Mouse (Mus musculus): ENCODE data around the gene Gins2. TPM values are rescaled to one million over a fixed set of nuclear protein-coding genes. Genes with fewer than 3 reads are reported as not detected.

Gins2 gene
- polyA plus RNA-seq, 1 experiment, result 26.9 TPM

GRCm38 (mm10) chr8:120565151-120565711, 23.9 kb downstream of the Gins2 start:
- TF ChIP-seq CTCF (IDR thresholded peaks at IDR 0.05; ENCODE audit: control insufficient read depth, insufficient read depth, insufficient replicate concordance, low read depth, low read length) (no peak), POLR2A (IDR thresholded peaks at IDR 0.05; ENCODE audit: control insufficient read depth, low read depth, low read length) (no peak)
- Histone ChIP-seq H3K4me3 (ENCODE audit: control insufficient read depth, low read depth, low read length) (no peak overlapping the region), H3K4me1 (ENCODE audit: control insufficient read depth, insufficient read depth, low read length) (peaks cover 3% of the 10 kb centered on the region; the same call in 1 of the 2 replicates), H3K27ac (ENCODE audit: control insufficient read depth, insufficient read depth, low read depth, low read length) (no peak overlapping the region), H3K27me3 (ENCODE audit: control insufficient read depth, insufficient read depth, low read length) (no peaks in the 10 kb centered on the region), H3K36me3 (ENCODE audit: control insufficient read depth, insufficient read depth, low read length) (peaks cover 1% of the 10 kb centered on the region; the same call in 1 of the 2 replicates)

GRCm38 (mm10) chr8:120563851-120564837, 25.0 kb downstream of the Gins2 start:
- TF ChIP-seq CTCF (IDR thresholded peaks at IDR 0.05; ENCODE audit: control insufficient read depth, insufficient read depth, insufficient replicate concordance, low read depth, low read length), result no peak
- no peak for TF ChIP-seq POLR2A (IDR thresholded peaks at IDR 0.05; ENCODE audit: control insufficient read depth, low read depth, low read length)
- Histone ChIP-seq H3K4me1 (ENCODE audit: control insufficient read depth, insufficient read depth, low read length) (peaks cover 3% of the 10 kb centered on the region; the same call in 1 of the 2 replicates), H3K4me3 (ENCODE audit: control insufficient read depth, low read depth, low read length) (no peak overlapping the region), H3K27me3 (ENCODE audit: control insufficient read depth, insufficient read depth, low read length) (no peaks in the 10 kb centered on the region), H3K36me3 (ENCODE audit: control insufficient read depth, insufficient read depth, low read length) (peaks cover 1% of the 10 kb centered on the region; the same call in 1 of the 2 replicates), H3K27ac (ENCODE audit: control insufficient read depth, insufficient read depth, low read depth, low read length) (no peak overlapping the region)

GRCm38 (mm10) chr8:120563348-120563724, 25.8 kb downstream of the Gins2 start:
- no peaks in the 10 kb centered on the region for H3K27me3 ChIP-seq (ENCODE audit: control insufficient read depth, insufficient read depth, low read length)
- H3K4me3 ChIP-seq (ENCODE audit: control insufficient read depth, low read depth, low read length), result no peak overlapping the region
- H3K36me3 ChIP-seq (ENCODE audit: control insufficient read depth, insufficient read depth, low read length), result peaks cover 1% of the 10 kb centered on the region; the same call in 1 of the 2 replicates
- H3K4me1 ChIP-seq (ENCODE audit: control insufficient read depth, insufficient read depth, low read length), result peaks cover 3% of the 10 kb centered on the region; the same call in 1 of the 2 replicates
- H3K27ac ChIP-seq (ENCODE audit: control insufficient read depth, insufficient read depth, low read depth, low read length), result no peak overlapping the region
- TF ChIP-seq POLR2A (IDR thresholded peaks at IDR 0.05; ENCODE audit: control insufficient read depth, low read depth, low read length) (no peak), CTCF (IDR thresholded peaks at IDR 0.05; ENCODE audit: control insufficient read depth, insufficient read depth, insufficient replicate concordance, low read depth, low read length) (no peak)

- Histone ChIP-seq H3K4me3 (ENCODE audit: control insufficient read depth, low read depth, low read length) (no peak overlapping the region), H3K27me3 (ENCODE audit: control insufficient read depth, insufficient read depth, low read length) (no peaks in the 10 kb centered on the region), H3K36me3 (ENCODE audit: control insufficient read depth, insufficient read depth, low read length) (no peaks in the 10 kb centered on the region), H3K27ac (ENCODE audit: control insufficient read depth, insufficient read depth, low read depth, low read length) (no peak overlapping the region), H3K4me1 (ENCODE audit: control insufficient read depth, insufficient read depth, low read length) (peaks cover 5% of the 10 kb centered on the region)
- TF ChIP-seq CTCF (IDR thresholded peaks at IDR 0.05; ENCODE audit: control insufficient read depth, insufficient read depth, insufficient replicate concordance, low read depth, low read length) (no peak), POLR2A (IDR thresholded peaks at IDR 0.05; ENCODE audit: control insufficient read depth, low read depth, low read length) (no peak)
These were observed 26.3 kb downstream of the Gins2 start for GRCm38 (mm10) chr8:120562680-120563347.

GRCm38 (mm10) chr8:120561539-120562435, 27.3 kb downstream of the Gins2 start:
- Histone ChIP-seq H3K4me1 (ENCODE audit: control insufficient read depth, insufficient read depth, low read length) (peaks cover 14% of the 10 kb centered on the region), H3K36me3 (ENCODE audit: control insufficient read depth, insufficient read depth, low read length) (no peaks in the 10 kb centered on the region)

GRCm38 (mm10) chr8:120560535-120560934, 28.6 kb downstream of the Gins2 start:
- Histone ChIP-seq H3K4me1 (ENCODE audit: control insufficient read depth, insufficient read depth, low read length) (peaks cover 22% of the 10 kb centered on the region), H3K27me3 (ENCODE audit: control insufficient read depth, insufficient read depth, low read length) (no peaks in the 10 kb centered on the region), H3K27ac (ENCODE audit: control insufficient read depth, insufficient read depth, low read depth, low read length) (no peak overlapping the region), H3K4me3 (ENCODE audit: control insufficient read depth, low read depth, low read length) (no peak overlapping the region), H3K36me3 (ENCODE audit: control insufficient read depth, insufficient read depth, low read length) (no peaks in the 10 kb centered on the region)
- TF ChIP-seq POLR2A (IDR thresholded peaks at IDR 0.05; ENCODE audit: control insufficient read depth, low read depth, low read length) (no peak), CTCF (IDR thresholded peaks at IDR 0.05; ENCODE audit: control insufficient read depth, insufficient read depth, insufficient replicate concordance, low read depth, low read length) (no peak)

More at GRCm38 (mm10) chr8:120561539-120562435, 27.3 kb downstream of the Gins2 start:
- no peak overlapping the region for H3K4me3 ChIP-seq (ENCODE audit: control insufficient read depth, low read depth, low read length)
- no peaks in the 10 kb centered on the region for H3K27me3 ChIP-seq (ENCODE audit: control insufficient read depth, insufficient read depth, low read length)
- TF ChIP-seq CTCF (IDR thresholded peaks at IDR 0.05; ENCODE audit: control insufficient read depth, insufficient read depth, insufficient replicate concordance, low read depth, low read length) (peak; percentile 11; the same call in 1 of the 2 replicates), POLR2A (IDR thresholded peaks at IDR 0.05; ENCODE audit: control insufficient read depth, low read depth, low read length) (no peak)
- no peak overlapping the region for H3K27ac ChIP-seq (ENCODE audit: control insufficient read depth, insufficient read depth, low read depth, low read length)

Data from testis, adult 2 months (tissue).